Mouse (Mus musculus) testis, adult 2 months (tissue): ENCODE measurements around the gene Swt1. TPM values are rescaled to one million over a fixed set of nuclear protein-coding genes. Genes with fewer than 3 reads are reported as not detected.
A peak's percentile ranks its signal among the peaks of the same experiment; 100 is the strongest.
"Not testable (repeated sequence)": the region's sequence is repeated elsewhere in the genome, so short reads cannot be mapped to it uniquely, and the experiment has no call there.

Source experiments
- H3K27ac ChIP-seq: fragments of 200-500 bp; 2 replicates; pipeline ENCODE4 v1.5.1; 2012; ENCODE audit warnings: low read depth, low read length; ENCODE audit not compliant: control insufficient read depth, insufficient read depth
- H3K27me3 ChIP-seq: fragments of 200-500 bp; 2 replicates; pipeline ENCODE4 v1.6.1; 2012; ENCODE audit warnings: mild to moderate bottlenecking, low read length, moderate library complexity; ENCODE audit not compliant: control insufficient read depth, insufficient read depth
- H3K36me3 ChIP-seq: fragments of 200-500 bp; 2 replicates; pipeline ENCODE4 v1.6.1; 2012; ENCODE audit warnings: mild to moderate bottlenecking, low read length; ENCODE audit not compliant: control insufficient read depth, insufficient read depth
- H3K4me1 ChIP-seq: fragments of 200-500 bp; 2 replicates; pipeline ENCODE4 v1.6.1; 2012; ENCODE audit warnings: low read length; ENCODE audit not compliant: control insufficient read depth, insufficient read depth
- H3K4me3 ChIP-seq: fragments of 200-500 bp; 2 replicates; pipeline ENCODE4 v1.5.1; 2012; ENCODE audit warnings: low read depth, mild to moderate bottlenecking, low read length, moderate library complexity, mixed read lengths; ENCODE audit not compliant: control insufficient read depth
- CTCF ChIP-seq: fragments of 200-500 bp; IDR thresholded peaks from 2 replicates; pipeline ENCODE4 v1.5.1; 2012; ENCODE audit warnings: low read depth, mild to moderate bottlenecking, inconsistent platforms, low read length, moderate library complexity; ENCODE audit not compliant: control insufficient read depth, insufficient read depth, insufficient replicate concordance
- POLR2A ChIP-seq: fragments of 200-500 bp; IDR thresholded peaks from 2 replicates; pipeline ENCODE4 v1.6.1; 2012; ENCODE audit warnings: low read depth, mild to moderate bottlenecking, inconsistent platforms, low read length, moderate library complexity; ENCODE audit not compliant: control insufficient read depth
- polyA plus RNA-seq: library from polyadenylated mRNA; depleted of rRNA; stranded (reverse); fragments of >200 nt; gene quantifications from 2 replicates; pipeline ENCODE4 v1.2.3, GENCODE M21; 2012; rRNA removed

Swt1 gene
- 21.2 and 29.0 TPM in 2 replicates for polyA plus RNA-seq

- Histone ChIP-seq H3K36me3 (no peaks in the 10 kb centered on the region), H3K4me3 (peak within 1 kb of the TSS; percentile 92), H3K4me1 (peaks cover 2% of the 10 kb centered on the region), H3K27me3 (no peaks in the 10 kb centered on the region), H3K27ac (peak within 1 kb of the TSS; percentile 92)
- TF ChIP-seq CTCF (no peak), POLR2A (peak; percentile 98)
Observed at GRCm38 (mm10) chr1:151428263-151429221, at the start of gene Swt1, which contains the start of gene Trmt1l. Gene Swt1 (minus strand): TSS chr1:151428455. Gene Trmt1l (plus strand): TSS chr1:151428542.

DNA sequence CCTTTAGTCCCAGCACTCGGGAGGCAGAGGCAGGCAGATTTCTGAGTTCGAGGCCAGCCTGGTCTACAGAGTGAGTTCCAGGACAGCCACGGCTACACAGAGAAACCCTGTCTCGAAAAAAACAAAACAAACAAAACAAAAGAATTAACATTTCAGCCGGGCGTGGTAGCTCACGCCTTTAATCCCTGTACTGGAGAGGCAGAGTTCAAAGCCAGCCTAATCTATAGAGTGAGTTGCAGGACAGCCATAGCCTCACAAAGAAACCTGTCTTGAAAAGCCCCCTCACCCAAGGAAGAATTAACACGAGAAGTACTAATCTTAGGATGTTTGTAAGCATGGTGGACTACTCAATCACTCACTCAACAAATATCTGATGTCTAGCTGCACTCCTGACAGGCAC is 44.1 kb upstream of the Swt1 start:
- H3K36me3 ChIP-seq, H3K27me3 ChIP-seq, H3K27ac ChIP-seq: not testable (repeated sequence)

DNA sequence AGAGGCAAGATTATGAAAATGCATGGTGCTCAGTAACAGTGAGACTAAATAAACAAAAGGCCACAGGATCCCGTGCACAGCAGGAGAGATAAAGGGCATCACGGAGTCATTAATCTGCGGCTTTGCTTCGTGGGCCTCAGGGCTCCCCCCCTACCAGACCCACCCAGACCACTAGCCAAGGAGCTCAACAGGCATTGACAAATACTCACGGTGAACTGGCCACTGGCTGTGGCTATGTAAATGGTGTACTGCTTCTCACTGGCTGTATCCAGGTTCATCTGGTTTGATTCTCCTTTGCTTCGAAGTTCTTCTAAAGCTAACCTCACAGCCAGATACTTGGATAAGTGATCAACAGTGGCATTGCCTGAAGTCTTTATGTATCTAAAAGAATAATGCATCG is 43.2 kb upstream of the Swt1 start:
- Histone ChIP-seq H3K27me3 (no peaks in the 10 kb centered on the region), H3K4me3 (no peak overlapping the region), H3K36me3 (peaks cover 4% of the 10 kb centered on the region), H3K27ac (no peak overlapping the region), H3K4me1 (no peaks in the 10 kb centered on the region)
- no peak for TF ChIP-seq POLR2A
- no peak for TF ChIP-seq CTCF

More for the DNA sequence above, 44.1 kb upstream of the Swt1 start:
- not testable (repeated sequence) for H3K4me1 ChIP-seq
- peak overlapping the region; percentile 73 for H3K4me3 ChIP-seq

GRCm38 (mm10) chr1:151466571-151466970 is 38.3 kb upstream of the Swt1 start:
- Histone ChIP-seq H3K27ac (no peak overlapping the region), H3K36me3 (peaks cover 2% of the 10 kb centered on the region; the same call in 1 of the 2 replicates), H3K4me3 (no peak overlapping the region), H3K4me1 (no peaks in the 10 kb centered on the region), H3K27me3 (no peaks in the 10 kb centered on the region)
- no peak for TF ChIP-seq CTCF
- TF ChIP-seq POLR2A = no peak

GRCm38 (mm10) chr1:151464914-151465313 is 36.7 kb upstream of the Swt1 start:
- Histone ChIP-seq H3K27me3 (no peaks in the 10 kb centered on the region), H3K4me3 (no peak overlapping the region), H3K4me1 (no peaks in the 10 kb centered on the region), H3K36me3 (no peaks in the 10 kb centered on the region), H3K27ac (no peak overlapping the region)
- TF ChIP-seq POLR2A = no peak
- TF ChIP-seq CTCF = no peak

GRCm38 (mm10) chr1:151461265-151461664 is 33.0 kb upstream of the Swt1 start:
- Histone ChIP-seq H3K4me3 (no peak overlapping the region), H3K27ac (no peak overlapping the region), H3K36me3 (no peaks in the 10 kb centered on the region), H3K27me3 (no peaks in the 10 kb centered on the region), H3K4me1 (no peaks in the 10 kb centered on the region)
- TF ChIP-seq CTCF (no peak), POLR2A (no peak)

DNA sequence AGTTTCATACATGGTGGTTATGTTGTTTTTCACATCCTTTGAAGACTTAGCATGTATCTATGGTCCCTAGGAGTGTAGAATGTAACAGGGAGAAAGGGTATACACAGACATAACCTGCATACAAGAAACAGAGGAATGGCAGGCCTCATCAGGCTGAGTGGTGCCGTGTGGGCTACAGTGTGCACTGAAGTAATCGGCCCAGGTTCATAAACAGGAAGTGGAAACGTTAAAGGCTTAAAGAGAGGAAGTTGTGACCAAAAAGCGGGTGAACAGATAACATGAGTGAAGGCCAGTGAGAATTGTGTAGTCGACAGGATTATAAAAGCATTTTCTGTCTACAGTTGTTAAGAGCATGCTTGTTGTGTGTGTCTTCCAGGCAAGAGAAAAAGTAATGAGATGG is 28.8 kb upstream of the Swt1 start:
- Histone ChIP-seq H3K27me3 (no peaks in the 10 kb centered on the region), H3K4me1 (no peaks in the 10 kb centered on the region), H3K4me3 (no peak overlapping the region), H3K27ac (no peak overlapping the region), H3K36me3 (no peaks in the 10 kb centered on the region; the same call in 1 of the 2 replicates)
- TF ChIP-seq CTCF = no peak
- no peak for TF ChIP-seq POLR2A

DNA sequence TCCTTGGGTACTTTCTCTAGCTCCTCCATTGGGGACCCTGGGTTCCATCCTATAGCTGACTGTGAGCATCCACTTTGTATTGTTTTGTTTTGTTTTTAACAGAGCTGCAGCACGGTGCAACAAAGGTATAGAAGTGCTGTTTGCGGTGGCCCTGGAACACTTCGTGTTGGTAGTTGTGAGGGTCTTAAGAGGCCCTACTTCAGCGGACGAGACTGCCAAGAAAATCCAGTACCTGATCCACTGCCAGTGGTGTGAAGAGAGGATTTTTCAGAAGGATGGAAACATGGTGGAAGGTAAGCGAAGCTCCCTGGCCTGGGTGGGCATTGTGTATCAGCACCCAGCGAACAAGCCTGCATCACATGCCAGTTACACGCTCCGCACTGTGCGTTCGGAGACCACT is 23.7 kb upstream of the Swt1 start:
- H3K27ac ChIP-seq = no peak overlapping the region
- TF ChIP-seq POLR2A (no peak), CTCF (no peak)
- no peaks in the 10 kb centered on the region; the same call in 1 of the 2 replicates for H3K36me3 ChIP-seq
- no peak overlapping the region for H3K4me3 ChIP-seq
- H3K27me3 ChIP-seq = no peaks in the 10 kb centered on the region
- no peaks in the 10 kb centered on the region for H3K4me1 ChIP-seq
